Mouse (Mus musculus) thymus, postnatal 14 days (tissue): ENCODE measurements around the gene Cyp2d26.
"Not testable (repeated sequence)": the region's sequence is repeated elsewhere in the genome, so short reads cannot be mapped to it uniquely, and the experiment has no call there.

Experiments used
- DNase-seq: peaks from one replicate; pipeline ENCODE4 v3.0.0; 2021

The Cyp2d26 gene

DNA sequence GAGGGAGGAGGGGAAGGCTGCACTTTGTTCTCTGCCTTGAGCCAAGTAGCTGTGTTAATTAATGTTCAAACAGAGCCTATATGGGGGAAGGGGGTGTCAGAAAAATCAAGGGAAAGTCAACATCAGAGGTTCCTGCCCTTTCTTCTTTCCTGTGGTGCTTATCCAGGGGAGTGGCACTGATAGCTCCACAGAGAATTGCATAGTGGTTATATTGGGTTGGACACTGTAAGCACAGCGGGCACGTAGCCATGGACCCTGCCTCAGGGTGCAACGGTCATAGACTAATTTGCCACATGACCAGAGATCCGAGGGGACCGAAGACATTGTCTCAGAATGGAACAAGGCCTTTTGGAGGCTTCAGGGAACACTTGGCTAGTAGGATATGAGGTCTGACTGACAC lies at the start of gene Cyp2d26:
Gene Cyp2d26, minus strand, starts transcription at position 18 of the 400 bp plus-strand sequence.
- DNase-seq, result no peak

- DNase-seq, result no peak
Measured at GRCm38 (mm10) chr15:82839146-82839545, 45.1 kb upstream of the Cyp2d26 start.

DNA sequence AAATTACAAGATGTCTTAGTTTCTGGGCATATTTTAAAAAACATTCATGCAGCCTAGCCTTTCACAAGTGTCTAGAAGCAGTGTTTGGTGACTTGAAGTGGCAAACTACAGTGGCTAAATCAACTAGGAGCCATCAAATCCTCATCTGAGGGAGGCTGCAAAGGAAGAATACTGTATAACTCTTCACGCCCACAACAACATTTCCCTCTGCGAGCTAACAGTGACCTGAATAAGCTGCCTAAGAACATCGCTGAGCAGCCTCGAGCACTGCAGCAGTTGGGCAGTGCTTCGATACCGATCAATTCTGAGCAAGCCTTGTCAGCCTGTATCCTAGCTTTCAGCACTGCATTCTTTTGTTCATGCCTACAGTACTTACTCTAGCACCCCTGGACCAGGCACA lies 35.8 kb upstream of the Cyp2d26 start:
- DNase-seq, result no peak

DNA sequence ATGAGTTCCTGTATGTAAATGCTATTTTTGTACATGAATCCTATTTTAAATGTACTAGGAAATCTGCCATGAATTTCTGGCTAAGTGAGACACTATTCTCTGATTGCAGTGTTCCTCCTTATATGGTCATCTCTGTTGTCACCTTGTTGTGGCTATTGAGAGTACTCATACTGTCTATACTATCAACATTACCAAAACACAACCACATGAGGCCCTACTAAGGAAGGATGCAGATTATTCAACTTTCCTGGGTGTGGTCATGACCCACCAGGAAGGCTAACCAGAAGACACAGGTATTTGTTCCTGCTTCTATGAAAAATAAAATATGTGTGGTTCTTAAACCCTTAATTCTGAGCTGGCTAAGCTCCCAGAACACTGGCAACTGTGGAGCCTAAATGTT lies 31.8 kb upstream of the Cyp2d26 start:
- no peak for DNase-seq

GRCm38 (mm10) chr15:82822347-82822746 lies 28.3 kb upstream of the Cyp2d26 start:
- no peak for DNase-seq

GRCm38 (mm10) chr15:82821657-82822056 lies 27.6 kb upstream of the Cyp2d26 start:
- DNase-seq, result no peak

DNA sequence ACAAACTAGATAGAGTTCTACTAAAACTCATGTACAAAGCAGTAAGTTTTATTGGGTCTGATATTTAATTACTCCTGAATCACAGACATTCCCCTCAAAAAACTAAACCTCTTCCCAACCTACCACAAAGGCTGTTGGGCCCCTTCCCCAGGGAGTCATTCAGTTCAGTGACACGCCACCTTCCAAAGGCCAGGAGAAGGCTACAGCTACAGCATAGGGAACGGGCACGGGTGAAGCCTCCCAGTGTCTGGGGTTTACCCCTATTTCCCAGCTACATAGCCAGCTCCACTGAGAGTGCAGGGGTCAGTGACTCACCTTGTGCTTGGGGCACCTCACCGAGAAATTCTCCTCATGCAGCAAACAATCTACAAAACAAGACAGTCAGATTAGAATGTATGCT lies 21.2 kb upstream of the Cyp2d26 start:
- DNase-seq, result no peak

DNA sequence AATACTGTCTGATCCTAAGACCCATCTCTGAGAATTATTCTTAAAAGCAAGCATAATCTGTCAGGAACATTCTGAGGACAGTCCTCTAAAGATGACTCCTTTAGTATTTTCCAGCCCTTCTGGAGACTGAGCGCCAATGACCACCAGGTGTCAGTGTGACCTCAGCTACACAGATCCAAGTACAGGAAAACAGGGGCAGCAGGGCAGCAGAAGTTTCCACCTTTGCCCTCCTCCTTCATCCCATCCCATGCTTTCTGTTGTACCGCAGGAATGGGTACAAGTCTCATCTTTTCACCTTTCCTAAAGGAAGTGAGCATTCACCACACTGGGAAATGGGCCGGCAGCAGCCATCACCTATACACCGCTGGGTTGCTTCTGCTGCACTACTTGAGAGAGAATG lies 20.7 kb upstream of the Cyp2d26 start:
- DNase-seq, result peak; percentile 63

- no peak for DNase-seq
Measured at GRCm38 (mm10) chr15:82814321-82814720, 20.2 kb upstream of the Cyp2d26 start.

GRCm38 (mm10) chr15:82810556-82810955 lies 16.5 kb upstream of the Cyp2d26 start:
- DNase-seq, result no peak

DNA sequence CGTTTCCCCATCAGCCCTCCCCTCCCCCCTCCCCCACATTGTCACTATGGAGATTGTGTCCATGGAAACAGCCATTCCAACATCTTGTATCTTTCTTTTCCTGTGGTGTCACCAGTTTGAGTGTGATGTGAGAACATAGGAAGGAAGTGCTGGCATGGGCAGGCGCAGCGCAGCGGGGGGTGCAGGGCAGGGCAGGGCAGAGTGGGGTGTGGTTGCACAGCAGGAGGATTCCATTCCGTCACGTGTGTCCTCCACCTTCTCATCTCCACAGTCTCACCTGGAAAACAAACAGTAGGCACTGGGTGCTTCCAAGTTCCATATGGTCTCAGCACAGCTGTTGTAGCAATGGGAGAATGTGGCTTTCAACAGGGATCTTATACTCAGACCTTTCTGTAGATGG lies 15.4 kb upstream of the Cyp2d26 start:
- DNase-seq, result no peak

GRCm38 (mm10) chr15:82806969-82807763 lies 13.1 kb upstream of the Cyp2d26 start:
- DNase-seq, result no peak

GRCm38 (mm10) chr15:82804708-82805639 lies 10.9 kb upstream of the Cyp2d26 start:
- DNase-seq, result peak; percentile 80

DNA sequence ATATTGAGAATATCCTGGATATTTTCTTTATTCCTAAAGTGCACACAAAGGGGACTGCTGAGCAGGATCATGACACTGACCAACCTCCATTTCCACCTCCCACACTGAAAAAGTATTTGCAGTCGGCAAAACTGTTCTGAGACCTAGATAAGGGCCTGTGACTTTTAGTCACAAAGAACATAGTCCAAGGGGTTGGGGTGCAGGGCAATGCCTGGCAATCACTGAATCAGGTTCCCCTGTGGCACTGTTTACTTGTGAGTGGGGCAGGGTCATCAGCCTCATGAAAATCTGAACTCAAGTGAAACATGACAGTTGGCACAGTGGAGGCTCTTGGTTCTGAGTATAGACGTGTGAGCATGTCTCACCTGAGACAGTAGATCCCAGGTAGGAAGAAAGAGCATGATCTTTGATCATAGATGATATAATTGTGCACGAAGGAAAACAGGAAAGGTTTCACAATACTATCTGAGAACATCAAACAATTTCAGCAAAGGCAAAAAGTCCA lies 1.9 kb upstream of the Cyp2d26 start:
- no peak for DNase-seq

DNA sequence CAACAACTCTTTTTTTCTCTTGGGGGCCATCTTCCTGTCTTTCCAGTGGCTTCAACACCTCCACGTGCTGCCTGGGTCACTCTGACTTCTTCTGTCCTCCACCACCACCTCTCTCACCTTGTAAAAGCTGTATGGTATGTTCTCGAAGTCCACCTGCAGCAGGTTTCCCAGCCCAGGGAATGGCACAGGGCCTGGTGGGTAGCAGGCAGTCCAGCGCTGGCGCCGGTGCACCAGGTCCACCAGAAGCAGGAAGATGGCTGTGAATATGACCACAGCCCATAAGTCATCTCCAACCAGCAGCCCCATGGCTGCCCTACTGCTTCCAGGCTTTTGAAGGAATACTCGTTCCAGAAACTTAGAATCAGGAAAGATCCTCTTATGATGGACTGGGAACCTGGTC lies 226 bp downstream of the Cyp2d26 start:
- no peak for DNase-seq

DNA sequence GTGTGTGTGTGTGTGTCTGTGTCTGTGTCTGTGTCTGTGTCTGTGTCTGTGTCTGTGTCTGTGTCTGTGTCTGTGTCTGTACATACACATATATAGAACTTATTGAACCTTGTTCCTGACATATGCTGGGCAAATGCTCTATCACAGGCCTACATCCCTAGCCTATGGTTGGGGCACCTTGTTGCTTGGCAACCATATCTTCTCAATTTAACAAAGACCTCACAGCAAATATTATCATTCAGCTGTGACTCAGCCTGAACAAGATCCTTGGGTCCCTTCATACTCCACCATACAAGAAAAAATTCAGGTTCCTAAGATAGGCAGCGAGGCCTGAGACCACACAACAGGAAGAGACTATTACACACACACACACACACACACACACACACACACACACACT lies 640 bp downstream of the Cyp2d26 start:
- no peak for DNase-seq

DNA sequence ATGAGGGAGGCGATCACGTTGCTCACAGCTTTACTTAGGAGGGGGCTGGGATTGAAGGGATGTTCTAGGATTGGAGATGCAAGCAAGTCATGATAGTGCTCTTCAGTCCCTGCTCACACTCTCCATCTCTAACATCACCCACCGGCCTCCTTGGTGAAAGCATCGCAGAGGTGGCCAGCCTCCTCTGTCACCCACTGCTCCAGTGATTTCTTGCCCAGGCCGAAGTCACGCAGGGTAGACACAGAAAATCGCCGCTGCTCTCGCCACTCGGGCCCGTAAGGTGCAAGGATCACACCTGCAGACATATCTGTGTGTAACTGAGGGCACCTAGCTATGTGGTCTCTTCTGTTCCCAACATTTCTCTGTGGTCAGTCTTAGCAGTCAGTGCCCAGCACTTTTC lies 1.5 kb downstream of the Cyp2d26 start:
- no peak for DNase-seq

- DNase-seq, result no peak
Measured at GRCm38 (mm10) chr15:82784581-82784980, 9.5 kb downstream of the Cyp2d26 start.

- no peak for DNase-seq
Measured at GRCm38 (mm10) chr15:82783800-82784199, 10.3 kb downstream of the Cyp2d26 start.

DNA sequence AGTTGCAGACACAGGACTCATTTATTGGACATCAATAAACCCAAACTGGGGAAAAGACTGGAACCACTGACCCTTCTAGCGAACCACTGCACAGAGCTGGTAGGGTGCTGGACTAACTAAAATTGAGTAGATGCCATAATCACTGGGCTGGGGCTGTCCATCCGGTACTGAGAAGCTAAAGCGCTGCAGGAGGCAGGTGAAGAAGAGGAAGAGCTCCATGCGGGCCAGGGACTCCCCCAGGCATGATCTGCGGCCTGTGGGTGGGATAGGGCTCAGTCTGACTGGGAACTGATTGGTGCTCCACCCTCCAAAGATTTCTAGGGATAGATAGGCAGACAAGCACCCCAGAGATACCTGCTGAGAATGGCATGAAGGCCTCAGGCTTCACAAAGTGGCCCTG lies 16.2 kb downstream of the Cyp2d26 start:
- DNase-seq, result not testable (repeated sequence)

DNA sequence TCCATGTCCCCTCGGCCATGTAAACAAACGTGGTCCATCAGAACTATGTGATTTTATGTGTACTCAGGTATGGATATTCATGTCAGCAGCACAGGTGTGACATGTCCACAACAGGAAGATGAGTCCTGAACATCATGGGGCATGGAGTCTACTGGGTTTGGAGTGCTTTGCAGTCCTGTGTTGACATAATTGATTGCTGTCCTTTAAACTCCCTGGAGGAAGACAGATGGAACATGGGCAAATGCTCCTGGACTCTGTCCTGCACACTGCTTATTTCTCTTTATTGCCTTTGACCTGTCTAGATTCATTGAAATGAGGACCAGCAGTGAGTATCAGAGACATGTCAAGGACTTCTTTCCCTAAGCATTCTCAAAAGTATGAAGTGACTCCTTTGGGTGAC lies 28.2 kb downstream of the Cyp2d26 start:
- no peak for DNase-seq

- no peak for DNase-seq
Measured at GRCm38 (mm10) chr15:82764881-82765280, 29.2 kb downstream of the Cyp2d26 start.

GRCm38 (mm10) chr15:82763631-82764420 lies 30.3 kb downstream of the Cyp2d26 start, which contains the start of gene Cyp2d40:
Cyp2d40 (minus strand) TSS chr15:82764183.
- no peak for DNase-seq
